Mouse (Mus musculus) urinary bladder, adult 2 months (tissue): ENCODE data around the gene Olfr1377. TPM values are rescaled to one million over a fixed set of nuclear protein-coding genes. Genes with fewer than 3 reads are reported as not detected.
"Not testable (repeated sequence)": the region's sequence is repeated elsewhere in the genome, so short reads cannot be mapped to it uniquely, and the experiment has no call there.

Experiments
- DNase-seq: peaks from one replicate; pipeline ENCODE4 v3.0.0; 2022; ENCODE audit warnings: low spot score
- polyA plus RNA-seq: library from polyadenylated mRNA; depleted of rRNA; stranded (reverse); fragments of >200 nt; gene quantifications from 2 replicates; pipeline ENCODE4 v1.2.3, GENCODE M21; 2012; rRNA removed

The Olfr1377 gene
- not detected in 2 replicates for polyA plus RNA-seq

DNA sequence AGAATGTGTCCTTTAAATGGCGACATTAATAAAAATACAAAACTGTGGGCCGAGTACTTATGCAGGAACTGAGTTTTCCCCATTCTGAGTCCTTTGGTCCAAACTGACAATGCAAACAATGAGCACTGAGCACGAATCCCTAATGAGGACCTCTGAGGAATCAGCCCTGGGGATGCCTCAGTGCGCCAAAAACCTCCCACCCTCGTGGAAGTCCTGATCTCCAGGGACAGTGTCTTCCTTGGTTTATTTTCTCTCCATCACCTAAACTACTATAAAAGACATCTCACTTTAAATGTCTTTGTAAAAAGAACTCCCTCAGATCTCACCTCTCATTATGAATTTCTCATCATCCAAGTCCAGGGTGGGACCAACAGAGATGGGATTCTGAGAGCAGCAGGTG, at the start of gene Olfr1377:
Gene Olfr1377, plus strand, starts transcription at position 301 of the 400 bp plus-strand sequence.
- DNase-seq: no peak

DNA sequence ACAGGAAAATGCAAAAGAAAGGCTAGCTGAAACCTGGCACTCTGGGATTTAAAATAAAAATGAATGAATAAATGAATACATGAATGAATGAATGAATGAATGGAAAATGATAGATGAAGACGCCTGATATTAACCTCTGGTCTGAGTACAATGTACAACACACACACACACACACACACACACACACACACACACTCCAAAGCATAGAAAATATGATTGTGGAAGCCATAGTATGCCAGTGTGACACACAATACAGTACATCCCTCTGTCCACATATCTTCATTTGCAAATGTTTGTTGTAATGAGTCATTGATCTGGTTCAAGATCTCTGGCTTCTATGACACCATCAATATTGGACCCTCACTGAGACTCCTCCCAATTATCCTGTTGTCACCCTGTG, 49.7 kb upstream of the Olfr1377 start:
- no peak for DNase-seq

DNA sequence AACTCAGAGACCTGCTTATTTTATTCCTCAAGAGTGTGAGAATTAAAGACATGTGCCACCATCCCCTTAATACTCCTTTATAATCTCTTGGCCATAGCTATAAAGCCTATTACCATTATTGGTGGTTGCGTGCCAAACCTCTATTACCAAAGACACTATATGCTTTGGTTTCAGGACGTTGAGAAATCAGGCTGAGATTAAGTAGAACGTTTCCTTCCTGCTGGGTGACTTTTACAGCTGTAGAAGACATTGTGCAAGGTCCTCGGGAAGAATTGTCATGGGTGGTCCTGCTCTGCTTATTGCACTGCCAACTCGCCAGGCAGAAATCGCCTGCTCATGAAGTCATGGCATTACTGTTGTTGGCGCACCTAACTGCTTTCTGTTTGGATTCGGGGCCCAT, 43.3 kb upstream of the Olfr1377 start:
- no peak for DNase-seq

DNA sequence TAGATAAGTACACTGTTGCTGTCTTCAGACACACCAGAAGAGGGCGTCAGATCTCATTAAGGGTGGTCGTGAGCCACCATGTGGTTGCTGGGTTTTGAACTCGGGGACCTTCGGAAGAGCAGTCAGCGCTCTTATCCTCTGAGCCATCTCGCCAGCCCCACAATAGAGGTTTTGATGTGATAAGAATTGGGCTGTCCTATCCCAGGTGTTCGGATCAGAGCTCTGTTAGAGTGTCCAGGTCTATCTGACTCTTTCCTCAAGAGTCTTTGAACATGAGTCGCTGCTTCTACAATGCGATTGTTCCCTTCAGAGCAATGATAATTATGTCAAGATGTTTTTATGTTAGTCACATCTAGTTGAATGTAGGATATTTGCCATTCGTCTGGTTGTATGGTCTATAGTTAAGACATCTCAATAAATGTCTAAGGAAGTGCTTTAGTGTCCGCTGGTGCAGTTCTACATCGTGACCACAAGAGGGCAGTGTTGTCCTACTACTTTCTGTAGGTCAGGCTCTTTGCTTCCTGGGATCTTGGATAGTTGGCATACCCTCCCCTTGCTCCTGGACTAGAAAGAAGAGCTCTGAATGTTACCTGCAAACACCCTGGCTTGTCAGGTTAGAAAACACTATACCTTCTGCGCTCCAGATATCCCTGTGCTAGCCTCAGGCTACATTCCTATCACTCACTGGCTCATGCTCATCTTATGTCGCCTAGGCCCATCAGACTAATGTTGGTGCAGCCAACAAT, 42.0 kb upstream of the Olfr1377 start:
- no peak for DNase-seq

DNA sequence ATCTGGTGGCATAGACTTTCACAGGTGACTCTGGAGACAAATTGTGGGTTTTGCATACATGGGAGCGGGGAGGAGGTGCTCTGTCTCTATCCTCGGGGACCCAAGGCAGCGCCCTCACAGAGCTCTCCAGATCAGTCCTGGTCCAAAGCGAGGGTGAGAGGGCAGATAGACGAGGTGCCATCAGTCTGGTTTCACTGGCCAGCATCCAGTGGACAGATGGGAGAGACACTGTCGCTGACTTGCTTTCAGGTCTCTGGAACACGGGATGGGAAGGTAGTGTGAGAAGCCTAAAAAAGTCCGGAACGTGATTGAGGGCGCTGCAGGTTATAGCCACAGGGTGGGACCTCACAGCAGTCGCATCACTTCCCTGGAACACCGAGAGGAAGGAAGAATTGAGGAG, 39.4 kb upstream of the Olfr1377 start:
- DNase-seq: no peak

DNA sequence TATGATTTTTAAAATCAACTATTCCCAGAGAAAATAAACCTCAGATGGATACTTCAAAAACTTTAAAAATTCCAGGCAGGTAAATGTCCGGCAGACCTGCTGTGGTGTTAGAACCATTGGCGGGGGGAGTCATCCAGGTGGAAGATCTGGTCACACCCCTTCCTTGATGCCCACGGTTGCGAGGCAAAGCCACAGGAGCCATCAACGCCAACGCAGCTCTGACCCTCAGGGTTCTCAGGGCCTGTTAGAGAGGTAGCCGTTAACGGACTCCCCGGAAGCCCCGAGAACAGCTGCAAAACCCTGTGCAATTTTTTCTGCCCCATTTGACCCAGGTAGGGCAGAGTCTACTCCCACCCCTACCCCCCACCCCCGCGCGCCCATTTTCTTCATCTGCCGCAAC, 38.3 kb upstream of the Olfr1377 start, which contains the start of gene 4933414I15Rik:
Gene 4933414I15Rik, minus strand, starts transcription at position 260 of the 400 bp plus-strand sequence.
- no peak for DNase-seq

DNA sequence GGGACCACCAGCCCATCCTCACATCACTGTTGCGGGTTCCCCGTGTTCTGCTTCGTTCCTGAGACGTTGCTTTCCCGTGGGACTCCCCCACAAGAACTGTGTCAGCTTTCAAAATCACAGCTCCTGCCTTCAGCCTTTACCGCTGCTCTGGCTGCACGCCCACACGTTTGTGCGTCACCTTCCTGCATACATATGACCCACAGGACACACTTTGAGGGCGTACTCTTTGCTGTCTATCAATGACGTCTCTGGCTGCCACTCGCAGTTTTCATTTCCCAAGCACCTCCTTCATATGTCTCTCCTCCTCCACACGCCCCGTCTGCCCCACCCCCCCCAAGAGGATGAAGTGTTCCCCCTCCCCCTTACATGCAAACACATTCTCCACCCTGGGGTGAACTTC, 29.5 kb upstream of the Olfr1377 start:
- no peak for DNase-seq

DNA sequence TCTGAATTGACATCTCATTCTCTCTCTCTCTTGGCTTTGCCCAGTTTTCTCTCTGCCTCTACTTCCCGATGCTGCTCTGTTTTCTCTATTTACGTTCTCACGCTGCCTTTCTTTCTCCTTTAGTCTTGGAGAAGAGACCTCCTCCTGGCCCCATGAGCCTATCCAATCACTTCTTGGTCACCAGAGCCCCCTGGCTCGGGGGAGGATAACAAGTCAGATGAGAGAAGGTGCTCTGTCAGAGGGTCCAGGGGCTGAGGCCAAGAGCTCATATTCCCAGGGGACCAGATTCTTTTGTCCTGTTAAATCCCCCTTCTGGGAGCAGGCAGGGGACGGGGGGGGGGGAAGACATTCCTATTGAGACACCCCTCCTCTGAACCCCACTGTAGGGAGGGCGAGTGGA, 28.1 kb upstream of the Olfr1377 start, which contains the start of gene Prop1:
Gene Prop1, minus strand, starts transcription at position 101 of the 400 bp plus-strand sequence.
- DNase-seq: no peak

DNA sequence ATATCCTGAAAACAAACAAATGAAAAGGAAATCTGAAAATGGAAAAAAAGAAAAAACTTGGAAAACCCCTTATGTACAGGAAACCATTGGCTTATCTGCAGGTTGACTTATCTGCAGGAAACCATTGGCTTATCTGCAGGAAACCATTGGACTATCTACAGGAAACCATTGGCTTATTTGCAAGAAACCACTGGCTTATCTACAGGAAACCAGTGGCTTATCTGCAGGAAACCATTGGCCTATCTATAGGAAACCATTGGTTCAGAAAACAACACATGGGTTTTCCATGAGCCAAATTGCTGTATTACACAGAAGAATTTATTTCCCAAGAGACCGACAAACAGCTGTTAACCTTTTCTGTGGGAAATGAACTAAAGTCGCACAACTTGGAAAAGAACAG, 16.9 kb upstream of the Olfr1377 start:
- no peak for DNase-seq

DNA sequence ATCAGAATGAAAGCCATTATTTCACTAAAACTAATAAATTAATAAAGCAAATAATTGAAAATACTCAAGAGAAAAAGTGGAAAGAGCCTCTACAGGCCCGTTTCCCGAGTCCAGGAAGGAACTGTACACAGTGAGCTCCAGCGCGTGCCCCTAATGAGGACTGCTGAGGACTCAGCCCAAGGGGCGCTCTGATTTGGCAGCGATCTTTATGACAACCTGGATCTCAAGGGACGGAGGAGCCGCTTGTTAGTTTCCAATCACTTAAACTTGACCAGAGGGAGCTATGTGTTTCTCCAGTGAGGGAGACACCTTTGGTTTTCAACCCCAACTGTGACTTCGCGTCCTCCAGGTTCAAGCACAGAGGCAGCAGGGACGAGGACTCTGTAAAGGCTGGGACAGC, 15.5 kb upstream of the Olfr1377 start, which contains the start of gene Olfr1378:
Gene Olfr1378, plus strand, starts transcription at position 301 of the 400 bp plus-strand sequence.
- DNase-seq: no peak

DNA sequence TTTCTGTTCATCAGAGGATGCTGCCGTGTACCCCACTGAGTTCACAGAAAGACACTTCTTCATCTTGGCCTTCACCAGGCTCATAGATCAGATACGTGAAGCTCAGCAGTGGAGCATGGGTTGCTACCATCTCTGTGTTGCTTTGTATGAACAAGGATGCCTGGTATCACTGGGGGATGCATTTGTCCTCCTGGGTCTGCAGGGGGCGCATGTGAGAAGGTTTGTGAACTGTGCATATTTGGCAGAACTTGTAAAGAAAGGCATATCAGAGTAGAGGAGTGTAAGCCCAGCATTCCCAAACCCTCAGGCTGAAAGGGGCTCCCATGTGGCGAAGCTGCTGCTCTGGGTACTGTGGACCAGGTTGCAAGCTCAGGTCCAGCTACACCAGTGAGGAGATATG, 4.6 kb upstream of the Olfr1377 start:
- DNase-seq: no peak

DNA sequence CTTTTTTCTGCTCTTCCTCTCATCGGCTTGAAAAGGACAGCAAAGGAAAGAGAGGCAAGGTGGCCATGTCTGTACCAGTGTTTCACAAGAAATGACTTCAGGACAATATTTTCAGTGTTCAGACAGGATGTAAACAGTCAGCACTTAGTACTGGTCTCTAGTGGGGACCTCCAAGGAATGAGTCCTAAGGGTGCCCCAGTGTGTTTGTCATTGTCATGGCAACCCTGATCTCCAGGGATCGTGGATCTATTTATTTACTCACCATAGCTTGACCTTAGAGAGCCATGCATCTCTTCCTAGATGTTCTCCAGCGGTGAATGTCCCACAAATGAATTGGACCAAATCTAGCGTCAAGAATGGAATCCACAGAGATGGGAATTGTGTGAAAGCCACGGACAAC, 21.5 kb downstream of the Olfr1377 start, which contains the start of gene Olfr51:
Gene Olfr51, plus strand, starts transcription at position 301 of the 400 bp plus-strand sequence.
- no peak for DNase-seq

DNA sequence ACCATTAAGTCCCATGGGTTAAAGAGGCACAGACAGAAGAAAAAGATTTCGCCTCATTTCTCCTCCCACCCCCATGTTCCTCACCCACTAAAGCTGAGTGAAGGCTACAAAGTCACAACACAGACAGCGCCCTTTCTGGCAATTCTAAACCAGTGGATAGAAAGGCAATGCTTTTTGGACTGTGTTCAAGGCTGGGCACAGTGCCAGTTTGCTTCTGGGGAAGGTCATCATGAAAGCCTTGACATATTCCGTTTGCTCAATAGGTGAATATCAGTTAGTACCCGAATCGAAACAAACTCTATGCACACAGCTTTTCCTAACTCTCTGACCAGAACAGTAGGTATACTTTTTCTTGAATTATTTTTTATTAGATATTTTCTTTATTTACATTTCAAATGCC, 30.1 kb downstream of the Olfr1377 start:
- DNase-seq: no peak

DNA sequence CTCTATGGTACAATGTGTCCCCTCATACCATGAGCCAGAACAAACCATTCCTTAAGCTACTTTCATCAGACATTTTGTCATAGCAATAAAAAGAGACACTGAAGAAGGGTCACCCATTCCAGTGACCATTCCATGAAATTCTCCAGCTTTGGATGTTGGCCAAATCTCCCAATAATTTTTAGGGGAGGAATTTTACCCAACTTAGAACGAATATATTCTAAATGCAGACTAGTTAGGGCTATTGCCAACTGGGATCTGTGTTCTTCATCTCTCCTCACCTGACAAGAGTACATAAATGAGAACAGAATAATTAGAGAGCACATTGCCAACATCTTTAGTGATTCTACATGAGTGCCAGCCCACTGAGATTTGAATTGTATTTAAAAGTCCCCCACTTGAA, 32.2 kb downstream of the Olfr1377 start, which contains the start of gene Olfr54:
Gene Olfr54, plus strand, starts transcription at position 301 of the 400 bp plus-strand sequence.
- DNase-seq: no peak

DNA sequence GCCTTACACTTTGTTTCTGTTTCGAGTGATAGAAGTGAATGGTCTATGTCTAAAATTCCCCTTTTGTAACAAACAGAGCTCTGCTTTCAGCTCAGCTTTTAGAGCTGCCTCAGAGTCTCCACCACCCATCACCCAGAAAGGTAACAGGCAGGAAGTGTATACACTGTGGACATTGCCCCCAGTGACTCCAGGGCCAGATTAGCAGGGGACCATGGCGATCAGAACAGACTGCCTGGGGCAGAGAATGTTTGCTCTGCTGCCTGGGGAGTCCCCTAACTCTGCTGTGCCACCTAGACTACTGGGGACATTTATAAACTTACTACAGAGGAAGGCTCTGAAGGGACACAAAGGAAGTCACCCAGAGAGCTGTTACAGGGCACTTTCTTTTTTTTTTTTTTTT, 34.6 kb downstream of the Olfr1377 start:
- DNase-seq: no peak

DNA sequence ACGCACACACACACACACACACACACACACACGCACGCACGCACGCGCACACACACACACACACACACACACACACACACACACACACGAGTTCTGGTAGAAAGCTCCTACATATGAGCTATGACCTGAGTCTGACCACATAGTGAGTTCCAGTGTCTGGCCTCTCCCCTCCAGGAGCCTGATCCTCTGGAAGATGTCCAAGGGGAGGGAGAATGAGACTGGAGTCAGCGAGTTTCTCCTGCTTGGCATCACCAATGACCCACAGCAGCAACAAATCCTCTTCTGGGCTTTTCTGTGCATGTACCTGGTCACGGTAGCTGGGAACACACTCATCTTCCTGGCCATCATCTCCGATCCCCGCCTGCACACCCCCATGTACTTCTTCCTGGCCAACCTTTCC, 45.0 kb downstream of the Olfr1377 start:
- not testable (repeated sequence) for DNase-seq

DNA sequence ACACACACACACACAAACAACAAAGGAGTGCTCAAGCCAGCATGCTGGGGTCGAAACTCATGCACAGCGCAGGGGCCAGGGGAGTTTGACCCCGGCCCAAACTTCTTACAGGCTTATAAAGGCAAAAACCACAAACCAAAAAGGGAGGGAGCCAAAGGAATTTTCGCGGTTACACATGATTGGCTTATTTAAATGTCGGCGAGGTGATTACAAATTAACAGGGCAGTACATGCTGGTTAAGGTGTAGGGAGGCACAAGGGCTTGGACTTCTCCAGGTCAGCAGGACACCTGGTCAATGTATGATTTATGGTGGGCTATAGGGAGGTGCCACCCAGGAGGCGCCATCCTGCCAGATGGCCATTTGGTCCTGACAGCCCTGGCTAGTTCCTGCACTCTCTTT, 47.6 kb downstream of the Olfr1377 start:
- not testable (repeated sequence) for DNase-seq

DNA sequence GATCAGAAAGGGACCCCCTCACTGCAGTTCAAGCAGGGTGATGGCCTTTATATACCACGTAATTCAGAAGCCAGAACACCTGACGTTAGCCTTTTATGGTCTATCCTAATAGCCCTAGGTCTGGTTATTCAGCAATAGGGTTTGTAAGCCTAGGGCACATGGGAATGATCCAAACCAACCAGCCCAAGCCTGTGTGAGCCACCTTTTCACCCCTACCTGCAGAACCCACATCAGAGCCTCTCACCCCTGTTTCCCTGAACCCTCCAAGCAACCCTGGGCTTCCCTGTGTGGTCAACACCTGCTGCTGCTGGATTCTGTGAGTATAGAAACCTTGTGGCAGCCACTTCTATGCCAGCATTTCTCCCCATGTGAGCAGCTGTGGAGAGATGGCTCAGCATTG, 48.5 kb downstream of the Olfr1377 start:
- DNase-seq: no peak

DNA sequence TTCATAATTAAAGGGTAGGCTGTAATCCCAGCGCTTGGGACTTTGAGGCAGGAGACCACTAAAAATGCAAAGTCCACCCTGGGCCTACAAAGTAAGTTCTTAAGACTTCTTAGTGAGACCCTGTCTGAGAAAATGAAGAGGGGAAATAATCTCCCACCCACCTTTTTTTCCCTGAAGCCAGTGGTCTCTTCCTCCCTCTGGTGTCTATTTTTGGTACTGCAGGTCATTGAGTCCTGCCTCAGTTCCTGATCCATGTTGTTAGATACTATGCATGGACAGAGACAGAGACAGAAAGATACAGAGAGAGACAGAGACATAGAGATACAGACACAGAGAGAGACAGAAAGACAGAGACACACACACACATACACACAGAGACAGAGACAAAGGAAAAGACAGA, 51.1 kb downstream of the Olfr1377 start:
- DNase-seq: no peak

DNA sequence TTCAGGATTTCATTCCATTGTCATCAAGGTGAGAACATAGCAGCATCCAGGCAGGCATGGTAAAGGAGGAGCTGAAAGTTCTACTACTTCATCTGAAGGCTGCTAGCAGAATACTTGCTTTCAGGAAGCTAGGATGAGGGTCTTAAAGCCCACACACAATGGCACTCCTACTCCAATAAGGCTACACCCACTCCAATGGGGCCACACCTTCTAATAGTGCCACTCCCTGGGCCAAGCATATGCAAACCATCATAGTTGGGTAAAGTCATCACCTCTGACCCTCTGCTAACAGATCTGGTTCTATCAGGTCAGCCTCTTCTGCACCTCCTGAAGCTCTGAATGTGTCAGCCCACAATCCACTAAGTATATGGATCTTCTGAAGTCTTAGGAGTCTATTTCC, 52.4 kb downstream of the Olfr1377 start:
- DNase-seq: not testable (repeated sequence)

DNA sequence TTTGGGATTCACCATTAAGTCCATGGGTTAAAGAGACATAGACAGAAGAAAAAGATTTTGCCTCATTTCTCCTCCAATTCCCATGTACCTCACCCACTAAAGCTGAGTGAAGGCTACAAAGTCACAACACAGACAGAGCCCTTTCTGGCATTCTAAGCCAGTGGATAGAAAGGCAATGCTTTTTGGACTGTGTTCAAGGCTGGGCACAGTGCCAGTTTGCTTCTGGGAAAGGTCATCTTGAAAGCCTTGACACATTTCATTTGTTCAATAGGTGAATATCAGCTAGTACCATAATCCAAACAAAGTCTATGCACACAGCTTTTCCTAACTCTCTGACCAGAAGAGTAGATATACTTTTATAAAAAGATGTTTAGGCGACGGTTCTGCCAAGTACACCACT, 54.2 kb downstream of the Olfr1377 start:
- no peak for DNase-seq
